Mouse (Mus musculus) heart, postnatal 10 days (tissue): ENCODE results near the gene Trio. TPM values are rescaled to one million over a fixed set of nuclear protein-coding genes. Genes with fewer than 3 reads are reported as not detected.

Experiments used
- DNase-seq, 2 experiments: peaks; one replicate each; pipeline ENCODE4 v3.0.0; 2021
- intact Hi-C: fragments of 180-260 bp; cut with DNase I; formaldehyde crosslinking; loops from one replicate; pipeline ENCODE4 v1.15.1; 2025
- total RNA-seq, 2 experiments: library from RNA; stranded (reverse); gene quantifications; 2 replicates each; pipeline ENCODE4 v1.2.3; 2021

Trio gene
- total RNA-seq, 2 experiments from 2014 or later: 73.8 to 88.9 TPM

- no peak for DNase-seq
- intact Hi-C loops: no loop called here
Observed at GRCm38 (mm10) chr15:27894112-27894511, 131.5 kb downstream of the Trio start.

GRCm38 (mm10) chr15:27892029-27892428 is 133.6 kb downstream of the Trio start:
- intact Hi-C loops: no loop called here
- DNase-seq: no peak

- intact Hi-C loops: no loop called here
Observed at GRCm38 (mm10) chr15:27890666-27891065, 135.0 kb downstream of the Trio start.

GRCm38 (mm10) chr15:27888153-27888552 is 137.5 kb downstream of the Trio start:
- no peak for DNase-seq
- intact Hi-C loops: no loop called here

More at GRCm38 (mm10) chr15:27890666-27891065, 135.0 kb downstream of the Trio start:
- no peak for DNase-seq

- no peak for DNase-seq
Observed at GRCm38 (mm10) chr15:27886992-27887391, 138.7 kb downstream of the Trio start.

GRCm38 (mm10) chr15:27884347-27885250 is 141.0 kb downstream of the Trio start:
- DNase-seq: peak; percentile 88 to 91
- intact Hi-C loops: no loop called here

More at GRCm38 (mm10) chr15:27886992-27887391, 138.7 kb downstream of the Trio start:
- intact Hi-C loops: no loop called here

GRCm38 (mm10) chr15:27883881-27884280 is 141.8 kb downstream of the Trio start:
- no peak for DNase-seq
- intact Hi-C loops: loop anchor here (2.0 kb wide), 1 partner anchor 27 kb away; no protein-coding TSS in a partner anchor

GRCm38 (mm10) chr15:27882898-27883297 is 142.8 kb downstream of the Trio start:
- intact Hi-C loops: loop anchor here (2.0 kb wide), 1 partner anchor 26 kb away; no protein-coding TSS in a partner anchor
- no peak for DNase-seq

GRCm38 (mm10) chr15:27877831-27878230 is 147.8 kb downstream of the Trio start:
- no peak for DNase-seq
- intact Hi-C loops: no loop called here

- peak; percentile 30 to 31 for DNase-seq
Observed at GRCm38 (mm10) chr15:27876327-27876726, 149.3 kb downstream of the Trio start.

GRCm38 (mm10) chr15:27875753-27876152 is 149.9 kb downstream of the Trio start:
- intact Hi-C loops: no loop called here
- no peak for DNase-seq

More at GRCm38 (mm10) chr15:27876327-27876726, 149.3 kb downstream of the Trio start:
- intact Hi-C loops: no loop called here

GRCm38 (mm10) chr15:27873747-27874320 is 151.8 kb downstream of the Trio start:
- DNase-seq: no peak
- intact Hi-C loops: no loop called here

- no peak for DNase-seq
- intact Hi-C loops: no loop called here
Observed at GRCm38 (mm10) chr15:27872286-27872685, 153.4 kb downstream of the Trio start.

- DNase-seq: peak in 1 of 2 experiments; percentile 28
- intact Hi-C loops: no loop called here
Observed at GRCm38 (mm10) chr15:27871708-27872107, 153.9 kb downstream of the Trio start.

- no peak for DNase-seq
- intact Hi-C loops: no loop called here
Observed at GRCm38 (mm10) chr15:27871260-27871659, 154.4 kb downstream of the Trio start.

- DNase-seq: no peak
- intact Hi-C loops: no loop called here
Observed at GRCm38 (mm10) chr15:27869001-27869400, 156.6 kb downstream of the Trio start.

GRCm38 (mm10) chr15:27867831-27868230 is 157.8 kb downstream of the Trio start:
- DNase-seq: no peak
- intact Hi-C loops: no loop called here

- intact Hi-C loops: no loop called here
- DNase-seq: no peak
Observed at GRCm38 (mm10) chr15:27866471-27866870, 159.2 kb downstream of the Trio start.

- no peak for DNase-seq
- intact Hi-C loops: no loop called here
Observed at GRCm38 (mm10) chr15:27866053-27866452, 159.6 kb downstream of the Trio start.

- DNase-seq: no peak
- intact Hi-C loops: no loop called here
Observed at GRCm38 (mm10) chr15:27864397-27864796, 161.3 kb downstream of the Trio start.

GRCm38 (mm10) chr15:27862949-27863348 is 162.7 kb downstream of the Trio start:
- intact Hi-C loops: no loop called here
- DNase-seq: no peak

GRCm38 (mm10) chr15:27860439-27860838 is 165.2 kb downstream of the Trio start:
- no peak for DNase-seq
- intact Hi-C loops: no loop called here
